Mouse (Mus musculus) midbrain, embryonic 12.5 days (tissue): ENCODE results near the gene Mab21l1. TPM values are rescaled to one million over a fixed set of nuclear protein-coding genes. Genes with fewer than 3 reads are reported as not detected.

Experiments
- ATAC-seq: fragments of 200-750 bp; cut with Nextera tagmentation; 2 replicates; pipeline ENCODE4 v1.8.0; 2017; ENCODE audit warnings: low read depth, moderate TSS enrichment, moderate library complexity; ENCODE audit not compliant: low FRiP score
- H3K27ac ChIP-seq: fragments of 300-500 bp; sonication (generic); replicated peaks from 2 replicates; pipeline ENCODE4 v1.5.1; 2016; ENCODE audit warnings: mild to moderate bottlenecking
- H3K27me3 ChIP-seq: fragments of 300-500 bp; sonication (generic); 2 replicates; pipeline ENCODE4 v1.6.1; 2016; ENCODE audit warnings: mild to moderate bottlenecking
- H3K36me3 ChIP-seq: fragments of 300-500 bp; sonication (generic); 2 replicates; pipeline ENCODE4 v1.6.1; 2016
- H3K4me1 ChIP-seq: fragments of 300-500 bp; sonication (generic); 2 replicates; pipeline ENCODE4 v1.6.1; 2016
- H3K4me2 ChIP-seq: fragments of 300-500 bp; sonication (generic); replicated peaks from 2 replicates; pipeline ENCODE4 v1.6.1; 2016; ENCODE audit warnings: mild to moderate bottlenecking, moderate library complexity
- H3K4me3 ChIP-seq: fragments of 300-500 bp; sonication (generic); 2 replicates; pipeline ENCODE4 v1.5.1; 2016; ENCODE audit warnings: mild to moderate bottlenecking
- H3K9ac ChIP-seq: fragments of 300-500 bp; sonication (generic); replicated peaks from 2 replicates; pipeline ENCODE4 v1.6.1; 2016; ENCODE audit warnings: mild to moderate bottlenecking, moderate library complexity
- H3K9me3 ChIP-seq: fragments of 300-500 bp; sonication (generic); 2 replicates; pipeline ENCODE4 v1.6.1; 2016; ENCODE audit warnings: mild to moderate bottlenecking
- WGBS: fragments of 180-500 bp; shearing (Covaris S2); methylation state at CpG from one replicate; pipeline ENCODE4 v1.1.7; 2016; 5-methylcytosine and 5-hydroxymethylcytosine counted together
- polyA plus RNA-seq: library from polyadenylated mRNA; unstranded; fragments of >200 nt; fragmentation: Nextera tagmentation; extraction: Ambion mirVana; gene quantifications from 2 replicates; pipeline ENCODE4 v1.2.1, GENCODE M21; 2016

Mab21l1 gene
- 148 and 164 TPM in 2 replicates for polyA plus RNA-seq

- Histone ChIP-seq H3K27ac (peak within 1 kb of the TSS; percentile 94), H3K27me3 (peaks cover 24% of the 10 kb centered on the region; the same call in 1 of the 2 replicates), H3K9ac (peak within 1 kb of the TSS; percentile 86), H3K4me3 (peak within 1 kb of the TSS; percentile 70), H3K36me3 (no peaks in the 10 kb centered on the region), H3K4me1 (peaks cover 44% of the 10 kb centered on the region), H3K4me2 (peak within 1 kb of the TSS; percentile 60), H3K9me3 (no peaks in the 10 kb centered on the region)
- under 1% methylated on average over 16 of the region's 16 CpGs for WGBS
- ATAC-seq: peak; percentile 69
Measured at GRCm38 (mm10) chr3:55782056-55782687, at the start of gene Mab21l1. Gene Mab21l1 (plus strand): TSS chr3:55782510.

GRCm38 (mm10) chr3:55733665-55734064 lies 48.6 kb upstream of the Mab21l1 start:
- no peak overlapping the region for H3K4me2 ChIP-seq
- H3K27me3 ChIP-seq: no peaks in the 10 kb centered on the region
- H3K9ac ChIP-seq: no peak overlapping the region
- H3K4me1 ChIP-seq: peaks cover 11% of the 10 kb centered on the region; the same call in 1 of the 2 replicates
- H3K27ac ChIP-seq: 0 out of 2 replicates have a peak overlapping the region, but pooled peaks have one; percentile 20
- H3K36me3 ChIP-seq: no peaks in the 10 kb centered on the region
- 54% methylated on average over 6 of the region's 6 CpGs for WGBS
- H3K9me3 ChIP-seq: no peaks in the 10 kb centered on the region
- H3K4me3 ChIP-seq: no peak overlapping the region
- no peak; the same call in 1 of the 2 replicates for ATAC-seq

- peak; percentile 86 for ATAC-seq
- no peaks in the 10 kb centered on the region for H3K36me3 ChIP-seq
- H3K9me3 ChIP-seq: no peaks in the 10 kb centered on the region
- H3K4me2 ChIP-seq: peak overlapping the region; percentile 17; the same call in 1 of the 2 replicates
- peaks cover 22% of the 10 kb centered on the region; the same call in 1 of the 2 replicates for H3K4me1 ChIP-seq
- 22% methylated on average over 6 of the region's 6 CpGs for WGBS
- H3K27ac ChIP-seq: peak overlapping the region; percentile 89
- H3K27me3 ChIP-seq: no peaks in the 10 kb centered on the region
- H3K9ac ChIP-seq: no peak overlapping the region
- H3K4me3 ChIP-seq: no peak overlapping the region
Measured at GRCm38 (mm10) chr3:55741428-55741827, 40.9 kb upstream of the Mab21l1 start.

- ATAC-seq: peak; percentile 48
- H3K36me3 ChIP-seq: no peaks in the 10 kb centered on the region
- H3K27ac ChIP-seq: peak overlapping the region; percentile 89
- 63% methylated on average over 5 of the region's 5 CpGs for WGBS
- peak overlapping the region; percentile 17; the same call in 1 of the 2 replicates for H3K4me2 ChIP-seq
- H3K27me3 ChIP-seq: no peaks in the 10 kb centered on the region
- H3K4me3 ChIP-seq: no peak overlapping the region
- H3K4me1 ChIP-seq: peaks cover 22% of the 10 kb centered on the region; the same call in 1 of the 2 replicates
- no peaks in the 10 kb centered on the region for H3K9me3 ChIP-seq
- no peak overlapping the region for H3K9ac ChIP-seq
Measured at GRCm38 (mm10) chr3:55742218-55742617, 40.1 kb upstream of the Mab21l1 start.

GRCm38 (mm10) chr3:55742654-55743053 lies 39.7 kb upstream of the Mab21l1 start:
- Histone ChIP-seq H3K9ac (no peak overlapping the region), H3K27ac (peak overlapping the region; percentile 89), H3K4me1 (peaks cover 22% of the 10 kb centered on the region; the same call in 1 of the 2 replicates), H3K4me2 (no peak overlapping the region), H3K4me3 (no peak overlapping the region), H3K36me3 (no peaks in the 10 kb centered on the region), H3K27me3 (no peaks in the 10 kb centered on the region), H3K9me3 (no peaks in the 10 kb centered on the region)
- ATAC-seq: peak; percentile 62; the same call in 1 of the 2 replicates
- 54% methylated on average over 4 of the region's 4 CpGs for WGBS

- 76% methylated on average over 5 of the region's 5 CpGs for WGBS
Measured at GRCm38 (mm10) chr3:55743885-55744284, 38.4 kb upstream of the Mab21l1 start.

GRCm38 (mm10) chr3:55750445-55751065 lies 31.8 kb upstream of the Mab21l1 start:
- Histone ChIP-seq H3K4me2 (no peak overlapping the region), H3K4me1 (peaks cover 40% of the 10 kb centered on the region), H3K27ac (peak overlapping the region; percentile 68), H3K9ac (no peak overlapping the region), H3K36me3 (no peaks in the 10 kb centered on the region), H3K9me3 (no peaks in the 10 kb centered on the region), H3K4me3 (no peak overlapping the region), H3K27me3 (no peaks in the 10 kb centered on the region; the same call in 1 of the 2 replicates)
- ATAC-seq: no peak
- 57% methylated on average over 11 of the region's 11 CpGs for WGBS

More at GRCm38 (mm10) chr3:55743885-55744284, 38.4 kb upstream of the Mab21l1 start:
- no peak for ATAC-seq
- Histone ChIP-seq H3K27ac (peak overlapping the region; percentile 89; the same call in 1 of the 2 replicates), H3K4me1 (peaks cover 26% of the 10 kb centered on the region; the same call in 1 of the 2 replicates), H3K4me3 (no peak overlapping the region), H3K4me2 (no peak overlapping the region), H3K9ac (no peak overlapping the region), H3K36me3 (no peaks in the 10 kb centered on the region), H3K9me3 (no peaks in the 10 kb centered on the region), H3K27me3 (no peaks in the 10 kb centered on the region)

- ATAC-seq: no peak
- peak overlapping the region; percentile 68 for H3K27ac ChIP-seq
- no peaks in the 10 kb centered on the region for H3K9me3 ChIP-seq
- no peak overlapping the region for H3K9ac ChIP-seq
- H3K4me2 ChIP-seq: no peak overlapping the region
- H3K36me3 ChIP-seq: no peaks in the 10 kb centered on the region
- WGBS: 44% methylated on average over 5 of the region's 5 CpGs
- H3K27me3 ChIP-seq: no peaks in the 10 kb centered on the region; the same call in 1 of the 2 replicates
- H3K4me3 ChIP-seq: no peak overlapping the region
- peaks cover 48% of the 10 kb centered on the region for H3K4me1 ChIP-seq
Measured at GRCm38 (mm10) chr3:55751363-55751762, 30.9 kb upstream of the Mab21l1 start.

GRCm38 (mm10) chr3:55752558-55752957 lies 29.8 kb upstream of the Mab21l1 start:
- ATAC-seq: no peak
- Histone ChIP-seq H3K4me1 (peaks cover 60% of the 10 kb centered on the region), H3K36me3 (no peaks in the 10 kb centered on the region), H3K27me3 (no peaks in the 10 kb centered on the region; the same call in 1 of the 2 replicates), H3K9ac (no peak overlapping the region), H3K9me3 (no peaks in the 10 kb centered on the region), H3K27ac (no peak overlapping the region), H3K4me2 (no peak overlapping the region), H3K4me3 (no peak overlapping the region)
- 86% methylated on average over 4 of the region's 4 CpGs for WGBS

- Histone ChIP-seq H3K36me3 (no peaks in the 10 kb centered on the region), H3K9ac (no peak overlapping the region), H3K4me3 (no peak overlapping the region), H3K4me2 (no peak overlapping the region), H3K27me3 (no peaks in the 10 kb centered on the region; the same call in 1 of the 2 replicates), H3K9me3 (no peaks in the 10 kb centered on the region), H3K27ac (peak overlapping the region; percentile 79; the same call in 1 of the 2 replicates), H3K4me1 (peaks cover 63% of the 10 kb centered on the region)
- no peak for ATAC-seq
- WGBS: 69% methylated on average over 6 of the region's 6 CpGs
Measured at GRCm38 (mm10) chr3:55753872-55754271, 28.4 kb upstream of the Mab21l1 start.

GRCm38 (mm10) chr3:55754981-55755608 lies 27.2 kb upstream of the Mab21l1 start:
- H3K27ac ChIP-seq: peak overlapping the region; percentile 79
- ATAC-seq: 0 out of 2 replicates have a peak, but pooled peaks have one; percentile 17

More at GRCm38 (mm10) chr3:55754981-55755608, 27.2 kb upstream of the Mab21l1 start:
- H3K27me3 ChIP-seq: no peaks in the 10 kb centered on the region; the same call in 1 of the 2 replicates
- no peak overlapping the region for H3K9ac ChIP-seq
- peaks cover 63% of the 10 kb centered on the region for H3K4me1 ChIP-seq
- no peak overlapping the region for H3K4me3 ChIP-seq
- WGBS: 24% methylated on average over 6 of the region's 6 CpGs
- peak overlapping the region; percentile 31 for H3K4me2 ChIP-seq
- no peaks in the 10 kb centered on the region for H3K36me3 ChIP-seq
- H3K9me3 ChIP-seq: no peaks in the 10 kb centered on the region
